Mouse (Mus musculus) heart, embryonic 12.5 days (tissue): Measurements from ENCODE around the gene Dars2. TPM values are rescaled to one million over a fixed set of nuclear protein-coding genes. Genes with fewer than 3 reads are reported as not detected.

Experiments
- ATAC-seq: fragments of 200-750 bp; cut with Nextera tagmentation; 2 replicates; pipeline ENCODE4 v1.8.0; 2017; ENCODE audit warnings: moderate TSS enrichment, moderate library complexity; ENCODE audit not compliant: insufficient number of reproducible peaks, low FRiP score
- H3K27ac ChIP-seq: fragments of 300-500 bp; sonication (generic); 2 replicates; pipeline ENCODE4 v1.5.1; 2016; ENCODE audit warnings: mild to moderate bottlenecking, moderate library complexity; ENCODE audit not compliant: poor library complexity, severe bottlenecking
- H3K27me3 ChIP-seq: fragments of 300-500 bp; sonication (generic); replicated peaks from 2 replicates; pipeline ENCODE4 v1.6.1; 2016; ENCODE audit warnings: mild to moderate bottlenecking, moderate library complexity
- H3K36me3 ChIP-seq: fragments of 300-500 bp; sonication (generic); 2 replicates; pipeline ENCODE4 v1.6.1; 2016; ENCODE audit warnings: mild to moderate bottlenecking, moderate library complexity
- H3K4me1 ChIP-seq: fragments of 300-500 bp; sonication (generic); replicated peaks from 2 replicates; pipeline ENCODE4 v1.6.1; 2016; ENCODE audit warnings: mild to moderate bottlenecking
- H3K4me2 ChIP-seq: fragments of 300-500 bp; sonication (generic); 2 replicates; pipeline ENCODE4 v1.6.1; 2016; ENCODE audit warnings: mild to moderate bottlenecking, moderate library complexity
- H3K4me3 ChIP-seq: fragments of 300-500 bp; sonication (generic); 2 replicates; pipeline ENCODE4 v1.5.1; 2016; ENCODE audit warnings: mild to moderate bottlenecking
- H3K9ac ChIP-seq: fragments of 300-500 bp; sonication (generic); 2 replicates; pipeline ENCODE4 v1.6.1; 2016; ENCODE audit warnings: mild to moderate bottlenecking, moderate library complexity
- H3K9me3 ChIP-seq: fragments of 300-500 bp; sonication (generic); replicated peaks from 2 replicates; pipeline ENCODE4 v1.6.1; 2016; ENCODE audit warnings: mild to moderate bottlenecking, moderate library complexity
- WGBS: fragments of 180-500 bp; shearing (Covaris S2); methylation state at CpG from one replicate; pipeline ENCODE4 v1.1.7; 2016; 5-methylcytosine and 5-hydroxymethylcytosine counted together
- polyA plus RNA-seq: library from polyadenylated mRNA; unstranded; fragments of >200 nt; fragmentation: Nextera tagmentation; extraction: Ambion mirVana; gene quantifications from 2 replicates; pipeline ENCODE4 v1.2.1, GENCODE M21; 2016

Dars2 gene
- polyA plus RNA-seq, 1 experiment from 2014 or later: 35.2 TPM

GRCm38 (mm10) chr1:161010436-161010835 is 60.0 kb downstream of the Dars2 start:
- no peak for ATAC-seq
- Histone ChIP-seq H3K9ac (no peak overlapping the region), H3K4me2 (no peak overlapping the region), H3K9me3 (no peaks in the 10 kb centered on the region), H3K27ac (no peak overlapping the region), H3K27me3 (no peaks in the 10 kb centered on the region), H3K36me3 (peaks cover 36% of the 10 kb centered on the region), H3K4me1 (0 out of 2 replicates have a peak, but pooled peaks cover 2% of the 10 kb centered on the region), H3K4me3 (no peak overlapping the region)
- WGBS: 91% methylated on average over 4 of the region's 4 CpGs

- no peak overlapping the region for H3K4me3 ChIP-seq
- no peak overlapping the region for H3K4me2 ChIP-seq
- no peak overlapping the region for H3K9ac ChIP-seq
- H3K27ac ChIP-seq: no peak overlapping the region
- H3K27me3 ChIP-seq: no peaks in the 10 kb centered on the region
- ATAC-seq: no peak
- 95% methylated on average over 2 of the region's 2 CpGs for WGBS
- no peaks in the 10 kb centered on the region for H3K4me1 ChIP-seq
- H3K9me3 ChIP-seq: no peaks in the 10 kb centered on the region
- H3K36me3 ChIP-seq: peaks cover 44% of the 10 kb centered on the region
Observed at GRCm38 (mm10) chr1:161008038-161008437, 62.4 kb downstream of the Dars2 start.

GRCm38 (mm10) chr1:161006471-161006870 is 64.0 kb downstream of the Dars2 start:
- H3K9ac ChIP-seq: no peak overlapping the region
- ATAC-seq: no peak
- WGBS: 81% methylated on average over 5 of the region's 5 CpGs

GRCm38 (mm10) chr1:161005526-161005925 is 64.9 kb downstream of the Dars2 start:
- H3K4me3 ChIP-seq: no peak overlapping the region
- 64% methylated on average over 3 of the region's 3 CpGs for WGBS
- no peak overlapping the region for H3K4me2 ChIP-seq
- ATAC-seq: no peak
- H3K36me3 ChIP-seq: peaks cover 36% of the 10 kb centered on the region
- H3K27ac ChIP-seq: no peak overlapping the region
- H3K9ac ChIP-seq: no peak overlapping the region
- no peaks in the 10 kb centered on the region for H3K9me3 ChIP-seq
- no peaks in the 10 kb centered on the region for H3K4me1 ChIP-seq
- H3K27me3 ChIP-seq: no peaks in the 10 kb centered on the region

More at GRCm38 (mm10) chr1:161006471-161006870, 64.0 kb downstream of the Dars2 start:
- H3K4me2 ChIP-seq: no peak overlapping the region
- no peaks in the 10 kb centered on the region for H3K27me3 ChIP-seq
- H3K4me1 ChIP-seq: no peaks in the 10 kb centered on the region
- no peak overlapping the region for H3K27ac ChIP-seq
- H3K4me3 ChIP-seq: no peak overlapping the region
- H3K9me3 ChIP-seq: no peaks in the 10 kb centered on the region
- H3K36me3 ChIP-seq: peaks cover 38% of the 10 kb centered on the region

GRCm38 (mm10) chr1:161004942-161005341 is 65.5 kb downstream of the Dars2 start:
- ATAC-seq: no peak
- Histone ChIP-seq H3K27me3 (no peaks in the 10 kb centered on the region), H3K4me2 (no peak overlapping the region), H3K4me3 (no peak overlapping the region), H3K36me3 (peaks cover 39% of the 10 kb centered on the region), H3K9ac (no peak overlapping the region), H3K27ac (no peak overlapping the region), H3K9me3 (no peaks in the 10 kb centered on the region), H3K4me1 (no peaks in the 10 kb centered on the region)
- 75% methylated on average over 4 of the region's 4 CpGs for WGBS

GRCm38 (mm10) chr1:160993851-160994250 is 76.6 kb downstream of the Dars2 start:
- WGBS: 81% methylated on average over 6 of the region's 6 CpGs
- no peaks in the 10 kb centered on the region for H3K27me3 ChIP-seq

More at GRCm38 (mm10) chr1:160993851-160994250, 76.6 kb downstream of the Dars2 start:
- Histone ChIP-seq H3K36me3 (no peaks in the 10 kb centered on the region), H3K27ac (no peak overlapping the region), H3K9ac (no peak overlapping the region), H3K4me2 (no peak overlapping the region), H3K4me3 (no peak overlapping the region), H3K9me3 (no peaks in the 10 kb centered on the region), H3K4me1 (peaks cover 11% of the 10 kb centered on the region)
- ATAC-seq: no peak

Other genes starting within 250 kb of the Dars2 start
- 7.9 and 9.6 TPM in 2 replicates for gene Rc3h1, start 164.2 kb downstream of the Dars2 start, polyA plus RNA-seq
- gene Serpinc1, start 92.1 kb downstream of the Dars2 start, polyA plus RNA-seq: 2.1 and 2.3 TPM in 2 replicates
- gene Zbtb37, start 35.8 kb downstream of the Dars2 start, polyA plus RNA-seq: 7.8 and 8.1 TPM in 2 replicates
- gene Cenpl, start 55 bp upstream of the Dars2 start, polyA plus RNA-seq: 17.0 and 17.8 TPM in 2 replicates
- 14.6 and 15.2 TPM in 2 replicates for gene Klhl20, start 60.9 kb upstream of the Dars2 start, polyA plus RNA-seq
- 3.4 and 4.0 TPM in 2 replicates for gene Ankrd45, start 72.0 kb upstream of the Dars2 start, polyA plus RNA-seq
- 0.15 TPM in 1 of 2 replicates, not detected in the other for gene Tex50, start 88.7 kb upstream of the Dars2 start, polyA plus RNA-seq
- 391 and 403 TPM in 2 replicates for gene Prdx6, start 180.6 kb upstream of the Dars2 start, polyA plus RNA-seq